Mouse (Mus musculus) induced T-regulatory cell, adult 2 months (primary cell): ENCODE data around the gene Gm11733.
A peak's percentile ranks its signal among the peaks of the same experiment; 100 is the strongest.

ENCODE experiments used
- DNase-seq: peaks from one replicate; pipeline ENCODE4 v3.0.0-alpha.2; 2012; ENCODE audit warnings: low read depth

Gm11733 gene

DNA sequence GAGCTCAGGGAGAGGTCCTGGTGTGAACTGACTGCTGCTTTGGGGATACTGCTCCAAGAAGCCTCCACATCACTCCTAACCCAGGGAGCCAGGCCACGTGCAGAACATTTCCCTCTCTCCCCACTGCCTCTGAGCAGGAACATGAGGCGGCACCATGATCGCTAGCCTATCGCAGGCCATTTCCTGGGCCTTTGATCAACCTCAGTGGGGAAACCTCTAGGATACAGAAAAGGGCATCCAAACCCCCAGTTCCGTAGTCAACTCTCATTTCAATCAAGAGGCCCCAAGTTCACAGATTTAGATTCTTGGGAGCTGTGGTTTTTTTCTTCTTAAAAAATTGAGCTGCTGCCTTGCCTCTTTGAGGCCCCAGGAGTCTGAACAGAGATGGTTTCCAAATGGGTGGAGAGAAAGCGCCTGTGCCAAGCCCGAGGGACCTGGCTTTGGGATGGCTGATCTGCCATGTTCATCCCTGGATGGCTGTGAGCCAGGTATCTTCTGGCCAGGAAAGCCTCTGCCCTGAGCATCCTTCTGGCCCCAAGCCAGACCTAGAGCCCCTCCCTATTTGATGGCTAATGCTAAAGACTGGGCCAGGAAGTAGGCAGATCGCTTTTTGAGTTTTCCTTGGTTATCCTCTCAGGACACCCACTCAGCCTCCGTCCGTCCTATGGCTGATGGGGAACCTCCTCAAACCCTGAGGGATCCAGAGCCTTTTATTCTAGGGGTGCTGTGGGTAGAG lies 5.7 kb upstream of the Gm11733 start:
- no peak for DNase-seq

DNA sequence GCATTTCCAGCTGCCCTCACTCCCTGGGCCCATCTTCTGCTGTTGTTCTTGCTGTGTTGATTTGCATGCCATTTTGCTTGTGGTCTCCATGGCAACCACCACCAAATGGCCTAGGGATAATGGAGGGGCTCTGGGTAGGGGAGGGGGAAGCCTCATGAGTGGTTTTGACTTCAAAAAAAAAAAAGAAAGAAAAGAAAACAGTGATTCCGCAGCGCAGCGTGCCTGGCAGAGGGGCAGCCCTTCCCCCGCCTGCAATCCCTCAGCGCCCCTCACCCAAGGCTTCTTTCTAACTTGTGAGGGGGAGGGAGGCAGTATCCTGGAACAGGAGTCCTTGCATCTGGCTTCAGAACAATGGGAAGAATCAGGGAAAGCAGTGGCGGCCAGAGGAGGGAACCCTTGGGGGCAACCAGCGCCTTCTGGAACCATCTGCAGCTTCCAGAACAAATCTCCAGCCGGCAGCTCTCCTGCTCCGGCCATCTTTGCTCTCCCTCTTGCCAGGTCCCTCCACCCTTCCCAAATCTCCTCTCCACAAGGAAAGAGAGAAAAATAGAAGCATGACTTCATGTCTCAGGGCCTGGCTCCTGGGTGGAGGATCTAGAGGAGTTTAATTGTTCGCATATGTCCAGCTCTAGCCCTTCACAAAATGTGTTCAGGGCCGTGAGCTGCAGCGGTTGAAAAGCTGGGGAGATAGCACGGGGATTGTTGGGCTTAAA lies 5.0 kb upstream of the Gm11733 start:
- no peak for DNase-seq

DNA sequence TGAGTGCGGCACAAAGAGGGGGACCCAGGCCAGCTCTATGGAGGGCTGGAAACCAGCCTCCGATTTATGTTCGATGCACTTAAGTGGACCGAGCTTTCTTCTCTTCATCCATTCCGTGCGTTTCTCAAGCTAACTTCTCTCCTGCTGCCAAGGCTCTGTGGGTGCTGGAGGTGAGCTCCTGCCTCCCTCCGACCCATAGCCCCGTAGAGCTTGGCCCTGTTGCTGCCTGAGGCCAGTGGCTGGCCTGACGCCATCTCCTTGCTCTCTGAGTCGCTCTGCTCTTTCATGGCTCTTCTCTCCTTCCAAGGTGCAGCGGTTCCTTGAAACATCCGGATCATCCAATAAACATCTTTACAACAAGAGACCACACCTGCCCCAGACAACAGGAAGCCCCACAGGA lies 4.4 kb upstream of the Gm11733 start:
- no peak for DNase-seq

DNA sequence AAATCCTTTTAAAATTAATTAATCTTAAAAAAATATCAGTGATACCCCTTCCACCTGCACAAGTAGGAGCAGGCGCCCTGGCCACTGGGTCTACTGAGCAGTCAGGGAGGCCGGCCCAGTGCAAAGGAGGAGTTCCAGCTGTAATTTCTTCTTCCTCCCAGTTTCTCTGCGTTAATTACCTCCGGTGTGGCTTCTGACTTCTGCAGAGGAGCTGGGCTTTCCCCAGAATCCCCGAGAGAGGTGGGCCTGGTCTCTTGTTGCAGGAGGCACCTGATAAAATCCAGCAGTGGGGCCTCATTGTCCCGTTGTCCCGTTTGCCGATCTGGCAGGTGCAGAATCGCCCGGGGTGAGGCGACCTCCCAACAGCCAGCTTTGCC lies 1.9 kb upstream of the Gm11733 start:
- DNase-seq = peak; percentile 53

DNA sequence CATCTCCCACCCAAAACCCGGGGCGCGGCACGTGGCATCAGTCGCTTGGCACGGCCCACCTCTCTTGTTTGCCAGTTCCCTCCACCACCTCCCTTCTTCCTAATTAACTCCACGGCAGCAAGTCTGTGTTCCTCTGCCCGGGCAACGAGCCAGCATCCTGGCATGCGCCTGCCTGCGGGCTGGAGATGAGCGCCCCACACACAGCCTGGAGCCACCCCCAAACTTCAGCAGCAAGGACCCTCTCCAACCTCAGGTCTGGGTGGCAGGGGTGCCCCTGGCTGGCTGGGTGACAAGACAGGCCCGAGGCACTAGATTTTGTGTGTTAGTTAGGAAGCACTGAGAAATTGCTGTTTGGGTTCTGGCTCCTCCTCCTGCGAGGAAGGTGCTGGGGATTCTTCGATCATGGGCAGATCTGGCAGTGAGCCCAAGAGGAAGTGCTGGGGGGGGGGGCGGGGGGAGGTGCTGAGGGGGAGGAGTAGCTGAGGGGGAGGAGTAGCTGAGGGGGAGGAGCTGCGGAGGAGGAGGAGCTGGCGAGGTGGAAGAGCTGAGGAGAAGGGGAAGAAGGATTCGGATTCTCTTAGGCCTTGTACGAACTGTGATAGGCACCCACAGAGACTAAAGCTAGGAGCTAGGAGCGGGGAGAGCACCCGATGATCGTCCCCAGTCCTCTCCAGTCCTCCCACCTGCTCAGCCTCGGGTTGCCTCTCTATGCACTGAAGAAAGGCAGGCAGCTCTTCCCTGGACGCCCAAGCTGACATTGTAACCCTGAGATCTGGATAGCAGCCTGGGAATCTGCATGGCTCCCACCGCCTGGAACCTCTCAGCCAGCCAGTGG lies 1.3 kb upstream of the Gm11733 start:
- DNase-seq = peak; percentile 83

DNA sequence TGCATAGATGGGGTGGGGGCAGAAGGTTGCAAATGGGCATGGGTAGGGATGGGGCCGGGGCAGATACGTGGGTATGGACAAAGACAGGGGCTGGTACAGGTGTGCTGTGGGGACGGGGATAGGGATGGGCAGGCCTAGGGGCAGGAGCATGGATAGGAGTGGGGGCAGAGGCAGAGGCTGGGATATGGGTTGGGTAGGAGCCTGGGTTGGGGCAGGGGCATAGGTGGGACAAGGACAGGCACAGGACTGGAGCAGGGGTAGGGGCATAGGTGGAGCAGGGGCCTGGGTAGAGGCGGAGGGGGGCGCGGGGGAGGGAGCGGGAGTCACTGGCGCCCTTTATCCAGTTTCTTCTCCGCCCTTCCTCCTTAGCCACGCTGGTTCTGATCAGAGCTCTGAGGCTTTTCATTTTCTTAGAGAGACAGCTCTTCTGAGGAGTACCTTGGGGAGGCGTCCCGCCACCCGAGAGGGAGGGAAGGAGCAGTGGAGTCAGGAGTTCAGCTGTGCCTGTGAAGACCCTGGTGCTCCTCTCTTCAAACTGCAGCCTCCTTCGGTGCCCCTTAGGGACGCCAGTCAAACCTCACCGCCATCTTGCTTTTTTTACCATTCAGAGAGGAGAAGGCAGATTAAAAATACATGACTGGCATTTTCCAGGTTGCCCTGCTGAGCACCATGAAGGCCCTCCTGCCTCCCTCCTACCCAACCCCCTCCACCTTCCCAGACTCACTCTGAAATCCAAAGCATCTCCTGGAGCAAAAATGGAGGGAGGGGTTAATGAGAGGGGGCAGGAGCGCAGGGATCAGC lies 7.4 kb downstream of the Gm11733 start:
- no peak for DNase-seq

DNA sequence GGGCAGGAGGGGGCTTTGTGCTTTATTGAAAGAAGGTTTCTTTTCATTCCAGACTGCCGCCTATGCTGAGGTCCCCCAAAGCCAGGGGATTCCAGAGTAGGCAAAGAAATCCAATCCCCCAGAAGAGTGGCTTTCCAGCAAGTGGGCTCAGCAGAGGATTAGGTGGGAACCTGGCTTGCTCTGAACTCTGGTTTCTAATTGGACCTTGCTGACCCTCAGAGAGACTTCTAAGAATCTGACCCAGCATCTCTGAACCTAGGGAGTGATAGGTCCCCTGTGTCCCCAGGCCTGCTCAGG lies 8.0 kb downstream of the Gm11733 start:
- DNase-seq = no peak

DNA sequence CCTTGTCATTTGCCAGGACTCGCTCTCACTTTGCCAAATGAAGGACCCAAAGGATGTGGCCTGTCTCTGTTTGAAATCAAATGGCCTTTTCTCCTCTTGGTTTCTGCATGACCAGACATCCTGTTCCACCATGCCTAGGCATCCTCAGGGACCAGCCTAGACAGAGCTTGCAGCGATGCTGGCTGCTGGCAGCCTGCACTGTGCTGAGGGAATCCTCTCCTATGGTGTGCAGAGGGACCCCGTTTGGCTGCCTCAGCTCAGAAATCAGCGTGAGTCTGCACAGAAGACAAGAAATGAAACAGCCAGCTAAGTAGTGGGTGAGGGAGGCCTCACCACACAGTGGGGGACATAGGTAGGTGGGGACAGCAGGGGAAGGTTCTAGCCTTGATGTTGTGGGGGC lies 12.6 kb downstream of the Gm11733 start:
- no peak for DNase-seq

DNA sequence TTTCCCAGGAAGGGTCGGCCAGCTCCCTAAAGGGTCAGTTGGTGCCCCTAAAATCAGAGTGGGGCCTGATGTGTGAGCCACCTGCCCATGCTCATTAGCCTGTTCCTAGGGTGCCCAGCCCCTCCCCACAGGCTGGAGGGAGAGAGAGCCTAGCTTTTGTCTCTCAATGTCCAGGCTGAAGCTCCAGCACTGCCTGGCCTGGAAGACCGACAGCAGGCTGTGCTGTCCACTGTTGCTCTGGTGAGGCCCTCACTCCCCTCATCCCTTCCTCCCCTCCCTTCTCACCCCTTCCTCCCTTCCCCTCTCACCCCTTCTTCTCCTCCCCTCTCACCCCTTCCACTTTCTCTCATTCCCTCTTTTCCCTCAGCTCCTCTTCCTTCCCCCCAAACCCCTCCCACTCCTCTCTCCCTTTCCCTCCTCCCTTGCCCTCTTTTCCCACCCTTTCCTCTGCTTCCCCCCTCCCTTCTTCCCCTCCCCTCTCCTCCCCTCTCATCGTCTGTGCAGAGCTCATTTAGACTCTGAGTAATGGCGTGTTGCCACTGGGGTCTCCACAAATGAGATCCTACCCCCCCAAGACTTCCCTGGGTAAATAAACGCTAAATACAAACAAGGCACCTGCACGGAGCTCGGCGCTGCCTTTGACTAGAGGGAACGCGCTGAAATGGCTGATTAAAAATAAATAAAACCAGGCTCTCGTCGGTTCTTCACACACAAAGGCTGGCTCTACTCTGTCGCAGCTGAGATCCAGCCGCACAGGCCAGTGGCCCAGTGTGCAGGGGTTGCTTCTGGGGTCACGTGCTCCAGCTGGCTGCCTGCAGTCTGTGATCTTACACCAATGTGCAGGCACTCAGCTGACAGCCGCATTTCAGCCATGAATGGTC lies 13.3 kb downstream of the Gm11733 start:
- no peak for DNase-seq

DNA sequence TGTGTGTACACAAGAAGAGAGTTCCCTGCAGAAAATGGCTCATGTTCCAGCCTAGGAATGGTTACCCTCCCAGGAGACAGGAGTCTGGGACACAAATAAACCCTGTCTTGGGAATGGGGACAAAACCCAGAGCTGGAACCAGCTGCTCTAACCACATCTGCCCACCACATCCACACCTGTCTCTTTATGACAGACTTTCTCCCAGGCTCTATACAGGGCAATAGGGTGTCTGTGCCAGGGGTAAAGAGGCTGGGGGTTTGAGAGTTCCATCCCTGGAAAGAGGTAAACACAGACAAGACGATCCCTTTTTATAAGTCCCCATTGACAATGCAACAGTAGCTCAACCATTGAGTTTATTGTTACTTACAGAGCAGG lies 14.0 kb downstream of the Gm11733 start:
- DNase-seq = no peak

DNA sequence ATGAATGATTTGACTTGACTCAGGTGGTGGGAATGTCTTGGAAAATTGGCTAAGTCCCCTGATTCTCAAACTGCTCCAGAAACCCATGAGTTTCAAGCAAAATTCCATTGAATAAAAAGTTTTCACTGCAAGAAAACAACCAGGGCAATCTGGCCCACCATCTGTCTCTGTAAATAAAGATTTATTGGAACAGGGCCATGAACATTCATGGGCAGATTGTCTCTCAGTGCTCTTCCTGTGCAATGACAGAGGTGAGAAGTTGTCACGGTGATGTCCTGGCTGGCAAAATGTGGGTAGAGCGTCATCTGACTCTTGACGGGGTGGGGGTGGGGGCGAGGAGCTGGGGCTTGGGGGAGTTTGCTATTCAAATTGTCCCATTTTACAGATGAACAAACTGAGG lies 24.8 kb downstream of the Gm11733 start:
- DNase-seq = no peak

DNA sequence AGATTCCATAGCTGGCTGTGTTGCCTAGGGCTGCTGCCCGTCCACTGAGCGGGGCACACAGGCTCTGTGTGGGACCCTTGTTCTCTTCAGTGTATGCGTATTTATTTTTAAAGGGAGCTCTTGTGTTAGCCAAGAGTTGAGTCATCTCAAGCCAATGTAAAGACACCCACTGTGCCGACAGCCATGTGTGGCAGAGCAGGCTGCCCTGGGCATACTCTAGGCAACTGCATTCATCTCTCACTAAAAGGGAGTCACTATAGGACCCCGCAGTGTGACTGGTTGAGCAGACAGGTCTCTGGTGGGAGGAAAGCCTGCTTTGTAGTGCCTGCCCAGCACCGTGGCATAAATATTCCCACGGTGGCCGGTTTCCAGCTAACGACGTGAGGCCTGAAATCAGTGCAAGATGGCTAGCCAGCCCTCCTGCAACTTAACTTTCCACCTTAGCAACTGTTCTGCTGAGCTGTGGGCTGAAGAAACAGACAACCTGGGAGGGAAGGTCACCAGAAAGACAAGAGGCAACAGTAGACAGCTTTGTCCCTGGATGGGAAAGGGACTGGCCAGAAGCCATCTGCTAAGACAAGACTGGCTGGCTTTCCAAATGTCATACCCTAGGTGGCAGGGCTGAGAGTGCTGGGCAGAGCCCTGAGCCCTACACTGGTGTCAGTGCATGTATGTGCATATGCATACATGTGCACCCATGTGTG lies 31.7 kb downstream of the Gm11733 start:
- no peak for DNase-seq

DNA sequence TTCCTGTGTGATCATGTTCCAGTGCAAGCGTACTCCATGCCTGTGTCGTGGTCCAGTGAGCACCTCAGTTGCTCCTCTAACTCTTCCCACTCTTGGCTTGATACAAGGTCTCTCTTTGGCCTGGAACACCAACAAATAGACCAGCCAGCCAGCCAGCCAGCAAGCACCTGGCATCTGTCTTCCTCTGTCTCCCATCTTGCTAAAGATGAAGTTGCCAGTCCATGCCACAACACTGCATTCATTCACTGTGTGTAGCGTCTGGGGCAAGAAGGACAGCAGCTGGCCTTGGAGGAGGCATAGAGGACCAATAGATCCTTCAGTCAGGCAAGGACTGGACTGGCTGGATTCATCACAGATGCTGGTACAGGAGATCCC lies 32.2 kb downstream of the Gm11733 start:
- DNase-seq = no peak

DNA sequence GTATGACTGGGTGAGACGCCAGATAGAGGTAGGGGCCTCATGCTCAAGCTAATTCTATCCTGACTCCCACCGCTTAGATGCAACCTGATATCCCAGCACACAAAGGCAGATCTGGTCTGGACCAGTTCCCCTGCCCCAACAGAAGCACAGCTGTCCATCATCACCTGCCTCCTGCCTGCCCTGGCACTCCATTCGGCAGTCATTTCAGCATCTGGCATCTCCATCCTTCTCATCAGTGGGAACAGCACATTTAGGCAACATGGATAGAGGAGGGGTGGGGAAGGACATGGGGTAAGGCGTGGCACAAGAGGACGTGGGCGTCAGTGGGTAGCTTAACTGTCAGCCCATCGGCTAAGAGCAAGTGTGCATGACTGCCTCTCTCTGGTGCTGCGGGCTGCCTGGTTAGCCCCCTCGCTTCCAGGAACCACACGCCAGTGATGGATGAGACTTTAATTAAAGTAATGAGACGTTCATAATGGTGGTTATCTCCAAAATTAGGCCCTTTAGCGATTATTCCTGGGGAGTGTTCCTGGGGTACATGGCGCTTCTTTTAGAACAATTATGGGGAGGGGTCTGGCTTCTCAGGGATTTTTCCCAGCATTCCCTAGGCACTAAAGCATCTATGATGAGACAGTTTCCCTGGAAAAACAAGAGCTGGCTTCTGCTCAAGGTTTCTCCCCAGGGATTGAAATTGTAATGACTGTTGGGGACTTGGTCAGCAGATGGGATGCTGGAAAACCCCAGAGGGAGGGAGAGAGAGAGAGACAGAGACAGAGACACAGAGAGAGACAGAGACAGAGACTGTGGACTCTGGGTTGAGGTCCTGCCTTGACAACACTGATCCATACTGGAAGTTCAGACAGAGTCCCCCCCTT lies 38.0 kb downstream of the Gm11733 start:
- no peak for DNase-seq

DNA sequence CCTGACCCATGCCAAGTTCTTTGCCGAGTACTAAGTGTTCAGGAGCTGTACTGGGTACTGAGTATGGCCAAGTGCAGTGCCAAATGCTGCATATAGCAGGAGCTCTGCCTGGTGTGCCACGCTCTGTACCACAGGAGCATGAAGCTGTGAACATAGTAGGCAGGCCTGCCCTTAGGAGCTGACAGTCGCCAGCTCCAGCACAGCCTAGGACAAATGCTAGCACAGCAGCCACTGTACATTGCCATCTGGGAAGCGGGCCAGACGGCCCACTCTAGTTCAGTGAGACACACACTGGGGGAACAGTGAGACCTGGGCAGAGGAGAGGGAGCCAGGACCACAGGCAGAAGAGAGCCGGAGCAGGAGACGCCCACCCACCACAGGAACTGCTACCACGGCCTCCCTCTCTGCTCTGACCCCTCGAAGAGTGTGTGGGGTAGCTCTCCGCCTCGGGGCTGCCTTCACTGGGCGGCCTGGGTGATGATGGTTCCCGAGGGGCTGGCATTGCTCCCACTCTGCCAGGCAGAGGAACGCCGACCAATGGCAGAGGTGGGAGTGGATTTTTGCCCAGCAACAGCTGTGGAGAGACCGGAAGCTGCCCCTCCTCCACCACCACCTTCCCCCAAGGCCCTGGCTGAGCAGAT lies 38.8 kb downstream of the Gm11733 start:
- no peak for DNase-seq

DNA sequence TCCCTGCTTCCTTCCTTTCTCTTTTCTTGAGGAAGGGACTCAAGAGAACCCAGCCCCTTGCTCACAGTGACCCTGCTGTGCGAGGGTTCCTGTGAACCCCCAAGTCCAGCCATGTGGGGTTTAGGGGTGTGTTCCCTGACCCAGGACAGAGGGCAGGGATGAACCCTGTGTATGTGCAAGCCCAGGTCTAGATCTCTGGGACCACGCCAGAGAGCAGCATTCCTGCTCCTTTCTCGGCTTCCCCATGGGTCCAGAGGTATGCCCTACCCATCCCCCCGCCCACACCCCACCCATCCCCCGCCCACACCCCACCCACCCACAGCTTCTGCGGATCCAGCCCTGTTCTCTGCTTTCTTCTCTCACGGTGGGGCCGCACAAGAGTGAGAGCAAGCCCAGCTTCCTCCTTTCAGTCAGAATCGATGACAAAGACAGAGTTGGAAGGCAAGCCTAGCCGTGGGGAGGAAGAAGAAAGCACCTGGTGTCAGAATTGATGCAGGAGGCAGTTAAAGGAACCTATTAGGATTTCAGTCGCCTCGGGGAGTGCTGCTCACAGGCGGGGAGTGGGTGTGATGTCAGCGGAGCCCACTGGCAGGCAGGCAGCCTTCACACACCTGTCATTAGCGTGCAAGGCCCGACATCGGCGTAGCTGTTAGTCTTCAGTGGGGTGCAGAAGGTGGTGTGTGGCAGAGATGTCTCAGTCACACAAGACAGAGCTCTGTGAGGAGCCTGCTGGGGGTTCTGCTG lies 41.6 kb downstream of the Gm11733 start:
- no peak for DNase-seq

DNA sequence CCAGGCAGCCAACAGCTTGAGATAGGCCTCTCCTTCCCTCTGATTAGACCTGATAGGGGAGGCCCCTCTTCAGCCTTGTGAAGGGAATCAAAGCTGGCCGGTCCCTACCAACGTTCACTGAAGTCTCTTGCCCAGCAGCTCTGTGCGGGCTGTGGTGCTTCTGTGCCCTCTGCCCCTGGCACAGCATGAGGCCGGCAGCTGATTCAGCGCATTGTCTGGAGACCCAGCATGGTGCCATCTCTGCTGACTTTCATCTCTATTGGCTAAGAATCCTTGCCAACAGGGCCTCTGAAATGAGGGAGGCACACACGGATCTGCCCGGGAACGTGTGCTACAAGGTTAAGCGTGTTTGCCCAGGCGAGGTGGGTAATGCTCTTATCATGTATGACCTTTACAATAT lies 48.2 kb downstream of the Gm11733 start:
- DNase-seq = no peak

DNA sequence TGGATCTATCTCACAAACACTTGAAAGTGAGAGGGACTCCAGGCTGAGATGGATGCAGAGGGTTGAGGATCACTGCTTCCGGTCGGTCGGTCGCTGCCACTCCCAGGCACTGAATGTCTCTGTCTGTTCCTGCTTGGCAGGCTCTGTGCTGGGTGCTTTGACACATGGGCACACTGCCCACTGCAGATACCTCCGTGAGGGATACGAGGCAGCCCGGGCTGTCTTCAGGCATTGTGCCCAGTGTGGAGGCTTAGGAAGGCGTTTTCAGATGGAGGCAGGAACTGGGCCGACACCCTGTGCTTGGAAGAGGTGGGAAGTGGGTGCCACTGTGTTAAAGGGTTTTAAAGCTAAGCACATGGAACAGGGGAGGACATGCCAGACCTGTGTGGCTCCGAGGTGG lies 50.7 kb downstream of the Gm11733 start:
- no peak for DNase-seq
